Mouse (Mus musculus) ZHBTc4 (cell line): ENCODE measurements around the gene Gm18596.
"Not testable (repeated sequence)": the region's sequence is repeated elsewhere in the genome, so short reads cannot be mapped to it uniquely, and the experiment has no call there.

Experiments used
- DNase-seq: peaks from one replicate; pipeline ENCODE4 v3.0.0-alpha.2; 2011; ENCODE audit warnings: low read depth, low spot score

Gm18596 gene

DNA sequence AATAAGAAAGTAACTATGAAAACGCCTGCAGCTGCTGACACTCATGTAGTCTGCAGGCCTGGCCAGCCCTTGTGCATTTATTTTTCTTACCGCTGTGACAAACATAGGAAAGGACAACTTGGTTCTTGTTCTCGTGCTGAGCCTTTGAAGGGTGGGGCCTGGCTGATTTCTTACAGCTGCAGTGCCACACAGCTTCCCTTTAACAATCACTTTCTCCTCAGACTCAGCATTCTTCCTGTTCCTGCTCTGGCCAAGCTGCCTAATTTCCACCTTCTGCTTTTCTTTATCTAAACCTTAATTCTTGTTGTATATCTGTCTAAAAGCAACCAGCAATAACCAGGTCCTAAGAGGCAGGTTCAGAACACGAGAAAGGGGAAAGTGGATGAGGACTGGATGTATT is 28.7 kb downstream of the Gm18596 start:
- DNase-seq = no peak

DNA sequence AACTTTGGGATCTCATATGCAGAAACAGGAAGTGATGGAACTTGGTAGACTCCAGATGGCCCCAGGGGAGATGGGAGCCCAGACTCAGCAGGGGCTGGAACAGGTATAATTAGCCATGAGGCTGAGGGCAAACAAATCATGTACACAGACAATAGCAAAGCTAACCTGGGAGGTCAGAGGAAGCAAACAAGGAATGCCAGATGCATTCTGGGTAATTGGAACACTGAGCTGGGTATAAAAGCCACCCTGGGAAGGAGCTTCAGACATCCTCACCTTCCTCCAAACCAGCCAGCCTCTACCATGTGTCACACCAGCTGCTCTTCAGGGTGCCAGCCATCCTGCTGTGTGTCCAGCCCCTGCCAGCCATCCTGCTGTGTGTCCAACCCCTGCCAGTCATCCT is 31.3 kb downstream of the Gm18596 start, which contains the start of gene Gm10024:
Gene Gm10024, plus strand, starts transcription at position 301 of the 400 bp plus-strand sequence.
- not testable (repeated sequence) for DNase-seq

DNA sequence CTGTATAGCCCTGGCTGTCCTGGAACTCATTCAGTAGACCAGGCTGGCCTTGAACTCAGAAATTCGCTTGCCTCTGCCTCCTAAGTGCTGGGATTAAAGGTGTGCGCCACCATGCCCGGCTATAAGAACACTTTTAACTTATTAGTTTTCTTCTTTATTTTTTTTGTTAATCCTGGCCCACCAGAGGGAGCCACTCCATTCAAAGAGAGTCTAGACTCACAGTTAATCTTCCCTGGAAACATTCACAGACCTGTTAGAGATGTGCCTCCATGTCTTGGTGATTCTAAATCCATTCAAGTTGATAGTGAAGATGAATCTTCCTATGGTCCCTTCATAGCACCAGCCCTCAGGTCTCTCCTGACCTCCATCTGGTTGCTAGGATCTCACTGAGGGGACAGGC is 32.6 kb downstream of the Gm18596 start:
- no peak for DNase-seq

DNA sequence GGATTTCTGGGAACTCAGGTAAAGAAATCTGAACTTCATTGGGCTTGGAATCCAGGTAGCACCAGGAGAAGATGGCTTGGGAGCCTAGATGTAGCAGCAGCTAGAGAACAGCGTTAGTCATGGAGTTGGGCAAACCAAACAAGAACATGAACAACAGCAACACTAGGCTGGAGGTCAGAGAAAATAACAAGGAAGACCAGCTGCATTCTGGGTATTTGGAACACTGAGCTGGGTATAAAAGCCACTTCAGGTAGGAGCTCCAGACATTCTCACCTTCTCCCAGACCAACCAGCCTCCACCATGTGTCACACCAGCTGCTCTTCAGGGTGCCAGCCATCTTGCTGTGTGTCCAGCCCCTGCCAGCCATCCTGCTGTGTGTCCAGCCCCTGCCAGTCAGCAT is 36.1 kb downstream of the Gm18596 start, which contains the start of gene Gm10272:
Gene Gm10272, plus strand, starts transcription at position 301 of the 400 bp plus-strand sequence.
- no peak for DNase-seq

DNA sequence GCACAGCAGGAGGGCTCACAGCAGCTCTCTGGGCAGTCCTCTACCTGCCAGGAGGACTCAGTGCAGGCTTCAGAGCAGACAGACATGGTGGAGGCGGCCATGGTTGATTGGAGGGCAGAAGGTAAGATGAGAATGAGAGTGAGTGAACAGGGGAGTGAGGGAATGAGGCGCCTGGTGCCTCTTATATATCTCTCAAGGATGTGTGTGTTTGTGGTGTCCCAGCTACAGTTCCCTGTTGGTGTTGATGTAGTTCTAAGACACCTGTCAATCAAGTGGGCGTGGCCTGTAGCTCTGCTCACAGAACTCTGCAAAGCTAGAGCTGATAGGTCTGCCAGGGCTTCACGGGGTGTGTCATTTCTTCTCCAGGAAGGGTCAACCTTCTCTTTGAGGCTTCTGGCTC is 45.3 kb downstream of the Gm18596 start, which contains the start of gene Gm9508:
Gene Gm9508, minus strand, starts transcription at position 101 of the 400 bp plus-strand sequence.
- DNase-seq = peak; percentile 37
